Mouse (Mus musculus) heart, embryonic 11.5 days (tissue): ENCODE results near the gene Gm42421. TPM values are rescaled to one million over a fixed set of nuclear protein-coding genes. Genes with fewer than 3 reads are reported as not detected.

Source experiments
- ATAC-seq: fragments of 200-750 bp; cut with Nextera tagmentation; replicated peaks from 2 replicates; pipeline ENCODE4 v1.8.0; 2017; ENCODE audit warnings: moderate library complexity; ENCODE audit not compliant: insufficient number of reproducible peaks, low FRiP score, low TSS enrichment
- H3K27ac ChIP-seq: fragments of 300-500 bp; sonication (generic); 2 replicates; pipeline ENCODE4 v1.5.1; 2014; ENCODE audit warnings: mild to moderate bottlenecking, low read depth, low read length
- H3K27me3 ChIP-seq: fragments of 300-500 bp; sonication (generic); 2 replicates; pipeline ENCODE4 v1.6.1; 2014; ENCODE audit warnings: mild to moderate bottlenecking, low read length, mixed read lengths; ENCODE audit not compliant: control insufficient read depth, insufficient read depth
- H3K36me3 ChIP-seq: fragments of 300-500 bp; sonication (generic); 2 replicates; pipeline ENCODE4 v1.6.1; 2014; ENCODE audit warnings: mild to moderate bottlenecking, low read length, moderate library complexity, mixed read lengths; ENCODE audit not compliant: control insufficient read depth, insufficient read depth
- H3K4me1 ChIP-seq: fragments of 300-500 bp; sonication (generic); 2 replicates; pipeline ENCODE4 v1.6.1; 2014; ENCODE audit warnings: low read length; ENCODE audit not compliant: control insufficient read depth, insufficient read depth
- H3K4me2 ChIP-seq: fragments of 300-500 bp; sonication (generic); 2 replicates; pipeline ENCODE4 v1.6.1; 2014; ENCODE audit warnings: mild to moderate bottlenecking, moderate library complexity
- H3K4me3 ChIP-seq: fragments of 300-500 bp; sonication (generic); 2 replicates; pipeline ENCODE4 v1.5.1; 2014; ENCODE audit warnings: low read depth, low read length
- H3K9ac ChIP-seq: fragments of 300-500 bp; sonication (generic); 2 replicates; pipeline ENCODE4 v1.6.1; 2014; ENCODE audit warnings: mild to moderate bottlenecking, low read depth, low read length, moderate library complexity
- H3K9me3 ChIP-seq: fragments of 300-500 bp; sonication (generic); replicated peaks from 2 replicates; pipeline ENCODE4 v1.6.1; 2016; ENCODE audit warnings: low read length; ENCODE audit not compliant: control insufficient read depth
- WGBS: fragments of 180-500 bp; shearing (Covaris S2); extraction: QIAGEN DNeasy Blood & Tissue Kit; methylation state at CpG from one replicate; pipeline ENCODE4 v1.1.7; 2014; ENCODE audit not compliant: insufficient replicate concordance; 5-methylcytosine and 5-hydroxymethylcytosine counted together
- polyA plus RNA-seq: library from polyadenylated mRNA; unstranded; fragments of >200 nt; fragmentation: Nextera tagmentation; extraction: Ambion mirVana; gene quantifications from 2 replicates; pipeline ENCODE4 v1.2.1, GENCODE M21; 2014

Gene Gm42421
- polyA plus RNA-seq: 0.62 and 0.82 TPM in 2 replicates

DNA sequence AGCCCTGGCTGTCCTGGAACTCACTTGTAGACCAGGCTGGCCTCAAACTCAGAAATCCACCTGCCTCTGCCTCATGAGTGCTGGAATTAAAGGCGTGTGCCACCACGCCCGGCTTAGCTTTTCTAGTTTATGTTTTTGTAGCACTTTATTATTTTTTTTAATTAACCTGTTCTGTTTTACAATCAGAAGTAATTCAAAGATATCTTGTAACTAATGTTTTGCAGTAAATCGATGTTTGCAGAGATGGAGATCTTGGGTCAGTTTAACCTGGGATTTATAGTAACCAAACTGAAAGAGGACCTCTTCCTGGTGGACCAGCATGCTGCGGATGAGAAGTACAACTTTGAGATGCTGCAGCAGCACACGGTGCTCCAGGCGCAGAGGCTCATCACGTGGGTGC lies at the start of gene Gm42421:
TSS of gene Gm42421 (plus strand) at position 301 of the 400 bp plus-strand sequence.
- peaks cover 2% of the 10 kb centered on the region; the same call in 1 of the 2 replicates for H3K4me1 ChIP-seq
- no peak for ATAC-seq
- no peak within 1 kb of the TSS for H3K4me2 ChIP-seq
- H3K4me3 ChIP-seq: no peak within 1 kb of the TSS
- no peaks in the 10 kb centered on the region for H3K9me3 ChIP-seq
- H3K36me3 ChIP-seq: peaks cover 37% of the 10 kb centered on the region
- H3K9ac ChIP-seq: no peak within 1 kb of the TSS
- H3K27me3 ChIP-seq: no peaks in the 10 kb centered on the region
- no peak within 1 kb of the TSS for H3K27ac ChIP-seq
- 92% methylated on average over 8 of the region's 8 CpGs for WGBS

DNA sequence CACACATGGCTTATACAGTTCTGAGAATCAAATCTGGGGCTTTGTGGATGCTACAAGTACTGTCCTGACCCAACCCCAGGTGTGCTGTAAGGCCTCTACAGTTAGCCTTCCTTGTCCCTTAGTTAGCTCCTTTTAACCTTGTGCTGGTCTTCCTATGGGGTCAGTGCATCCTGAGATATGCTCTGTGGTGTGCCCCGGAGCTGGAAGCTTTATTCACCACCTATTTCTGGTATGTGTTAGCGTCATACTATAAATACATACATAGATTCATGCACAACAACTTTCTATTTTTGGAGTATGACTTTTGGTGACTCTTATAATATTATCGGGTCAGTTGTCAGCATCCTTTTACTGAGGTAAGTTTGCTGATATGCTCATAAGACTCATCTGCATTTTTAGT lies 42.7 kb upstream of the Gm42421 start:
- WGBS: 93% methylated on average over 3 of the region's 3 CpGs
- Histone ChIP-seq H3K4me1 (no peaks in the 10 kb centered on the region), H3K4me3 (no peak overlapping the region), H3K4me2 (no peak overlapping the region), H3K36me3 (peaks cover 45% of the 10 kb centered on the region), H3K9me3 (no peaks in the 10 kb centered on the region), H3K9ac (no peak overlapping the region), H3K27me3 (no peaks in the 10 kb centered on the region), H3K27ac (no peak overlapping the region)
- no peak for ATAC-seq

DNA sequence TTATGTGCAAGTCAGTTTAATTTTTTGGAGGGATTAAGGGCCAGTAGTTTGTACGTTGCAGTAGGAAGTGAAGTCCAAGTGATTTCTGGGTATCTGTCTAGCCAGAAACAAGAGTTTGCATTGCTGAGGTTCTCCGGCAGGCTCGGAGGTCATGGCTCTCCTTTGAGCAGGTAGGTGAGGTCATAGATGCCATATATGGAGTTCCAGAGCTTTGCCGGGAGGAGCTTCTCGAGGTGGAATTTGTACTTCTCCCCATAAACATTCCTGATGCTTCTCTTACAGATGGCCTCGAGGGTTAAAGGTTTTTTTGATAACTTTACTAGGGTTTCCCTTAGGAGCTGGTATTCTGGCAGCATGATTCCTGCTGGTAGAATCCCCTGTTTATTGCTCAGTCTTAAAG lies 37.2 kb upstream of the Gm42421 start:
- no peak overlapping the region for H3K4me3 ChIP-seq
- no peaks in the 10 kb centered on the region for H3K9me3 ChIP-seq
- H3K27me3 ChIP-seq: no peaks in the 10 kb centered on the region
- no peak overlapping the region for H3K4me2 ChIP-seq
- peaks cover 28% of the 10 kb centered on the region for H3K36me3 ChIP-seq
- no peak overlapping the region for H3K9ac ChIP-seq
- no peaks in the 10 kb centered on the region for H3K4me1 ChIP-seq
- no peak for ATAC-seq
- WGBS: 69% methylated on average over 6 of the region's 6 CpGs
- H3K27ac ChIP-seq: no peak overlapping the region

- 43% methylated on average over 9 of the region's 9 CpGs for whole genome bisulfite sequencing
- Histone ChIP-seq H3K4me2 (no peak overlapping the region), H3K9ac (no peak overlapping the region), H3K27me3 (no peaks in the 10 kb centered on the region), H3K36me3 (peaks cover 14% of the 10 kb centered on the region), H3K9me3 (no peaks in the 10 kb centered on the region), H3K4me3 (no peak overlapping the region), H3K27ac (no peak overlapping the region), H3K4me1 (no peaks in the 10 kb centered on the region)
- ATAC-seq: no peak; the same call in 1 of the 2 replicates
Observed at GRCm38 (mm10) chr5:143892255-143892886, 35.6 kb upstream of the Gm42421 start.

DNA sequence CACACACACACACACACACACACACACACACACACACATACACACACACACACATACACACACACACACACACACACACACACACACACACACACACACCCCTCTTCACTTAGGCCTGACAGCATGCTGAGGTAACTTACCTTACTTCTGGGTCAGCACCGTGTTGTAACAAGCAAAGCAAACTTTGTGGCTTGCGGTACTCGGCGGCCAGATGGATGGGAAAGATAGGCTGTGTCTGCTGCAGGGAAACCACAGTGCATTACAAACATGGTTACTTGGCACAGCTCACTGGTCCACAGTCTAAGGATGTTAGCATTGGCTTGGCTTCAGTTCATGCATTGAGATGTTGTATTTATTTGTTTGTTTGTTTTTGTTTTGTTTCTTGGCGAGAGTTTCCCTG lies 34.6 kb upstream of the Gm42421 start:
- no peak overlapping the region for H3K4me3 ChIP-seq
- H3K36me3 ChIP-seq: peaks cover 19% of the 10 kb centered on the region
- 81% methylated on average over 5 of the region's 5 CpGs for whole genome bisulfite sequencing
- no peaks in the 10 kb centered on the region for H3K9me3 ChIP-seq
- no peaks in the 10 kb centered on the region for H3K4me1 ChIP-seq
- no peaks in the 10 kb centered on the region for H3K27me3 ChIP-seq
- no peak for ATAC-seq
- H3K9ac ChIP-seq: no peak overlapping the region
- no peak overlapping the region for H3K4me2 ChIP-seq
- H3K27ac ChIP-seq: no peak overlapping the region

GRCm38 (mm10) chr5:143897635-143898330 lies 30.2 kb upstream of the Gm42421 start, which contains the start of gene Ankrd61:
Gene Ankrd61 (minus strand): TSS chr5:143897685.
- H3K36me3 ChIP-seq: peaks cover 25% of the 10 kb centered on the region
- H3K4me2 ChIP-seq: no peak within 1 kb of the TSS
- H3K4me3 ChIP-seq: no peak within 1 kb of the TSS
- no peak for ATAC-seq
- H3K9me3 ChIP-seq: no peaks in the 10 kb centered on the region
- 85% methylated on average over 14 of the region's 14 CpGs for WGBS
- no peaks in the 10 kb centered on the region for H3K27me3 ChIP-seq
- H3K4me1 ChIP-seq: no peaks in the 10 kb centered on the region
- H3K27ac ChIP-seq: no peak within 1 kb of the TSS
- H3K9ac ChIP-seq: no peak within 1 kb of the TSS

- H3K27ac ChIP-seq: no peak overlapping the region
- no peaks in the 10 kb centered on the region for H3K9me3 ChIP-seq
- no peaks in the 10 kb centered on the region for H3K4me1 ChIP-seq
- H3K36me3 ChIP-seq: peaks cover 38% of the 10 kb centered on the region
- no peak overlapping the region for H3K4me2 ChIP-seq
- no peaks in the 10 kb centered on the region for H3K27me3 ChIP-seq
- no peak for ATAC-seq
- H3K4me3 ChIP-seq: no peak overlapping the region
- WGBS: 85% methylated on average over 3 of the region's 3 CpGs
- no peak overlapping the region for H3K9ac ChIP-seq
Observed at GRCm38 (mm10) chr5:143902111-143902510, 25.9 kb upstream of the Gm42421 start.

DNA sequence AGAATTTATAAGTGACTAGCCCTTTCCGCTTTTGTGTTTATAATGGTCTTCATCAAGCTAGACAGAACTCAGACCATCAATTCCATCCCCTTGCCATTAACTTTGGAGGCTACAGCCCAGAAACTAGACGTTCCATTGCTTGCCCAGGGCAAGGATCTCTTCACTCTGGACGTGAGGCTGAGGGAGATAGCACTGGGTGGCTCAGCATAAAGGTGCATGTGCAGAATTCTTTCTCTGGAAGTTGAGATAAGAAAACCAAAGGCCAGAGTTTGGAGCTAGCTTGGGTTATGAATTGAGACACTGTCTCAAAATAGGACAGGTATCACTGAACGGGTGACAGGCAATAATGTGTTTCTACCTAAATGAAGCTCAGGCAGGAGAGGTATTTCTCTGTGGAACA lies 24.2 kb upstream of the Gm42421 start:
- Histone ChIP-seq H3K9me3 (no peaks in the 10 kb centered on the region), H3K4me2 (no peak overlapping the region), H3K36me3 (peaks cover 32% of the 10 kb centered on the region), H3K27me3 (no peaks in the 10 kb centered on the region), H3K9ac (no peak overlapping the region), H3K4me3 (no peak overlapping the region), H3K27ac (no peak overlapping the region), H3K4me1 (peaks cover 13% of the 10 kb centered on the region)
- ATAC-seq: no peak
- WGBS: 65% methylated on average over 4 of the region's 4 CpGs
